Mouse (Mus musculus): ENCODE measurements around the gene Lrpprc.

The Lrpprc gene

GRCm38 (mm10) chr17:84775291-84775690, 15.3 kb downstream of the Lrpprc start:
- in situ Hi-C loops (cut with MboI; ENCODE audit: low sequenced_read_pairs) = no loop called here

DNA sequence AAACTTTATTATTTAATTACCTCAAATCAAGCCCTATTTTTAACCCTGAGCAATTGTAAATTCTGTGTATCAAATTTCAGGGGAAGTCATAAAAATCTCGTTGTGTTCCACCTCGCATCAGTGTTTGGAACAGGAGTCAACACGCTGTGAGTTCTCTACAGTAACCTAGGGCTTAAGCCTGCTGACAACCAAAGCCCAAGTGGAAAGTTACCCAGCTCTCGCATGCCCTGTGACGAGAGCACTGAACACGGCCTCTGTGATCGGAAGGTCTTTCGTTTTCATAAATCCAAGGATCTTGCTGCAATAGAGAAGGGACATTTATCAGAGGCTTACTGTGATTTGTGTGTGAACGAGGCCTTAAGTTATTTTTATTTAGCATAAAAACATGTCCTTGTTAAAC, 18.7 kb downstream of the Lrpprc start:
- in situ Hi-C loops (cut with MboI; ENCODE audit: low sequenced_read_pairs) = no loop called here

- in situ Hi-C loops (cut with MboI; ENCODE audit: low sequenced_read_pairs) = no loop called here
These were observed 31.6 kb downstream of the Lrpprc start for GRCm38 (mm10) chr17:84758971-84759370.

DNA sequence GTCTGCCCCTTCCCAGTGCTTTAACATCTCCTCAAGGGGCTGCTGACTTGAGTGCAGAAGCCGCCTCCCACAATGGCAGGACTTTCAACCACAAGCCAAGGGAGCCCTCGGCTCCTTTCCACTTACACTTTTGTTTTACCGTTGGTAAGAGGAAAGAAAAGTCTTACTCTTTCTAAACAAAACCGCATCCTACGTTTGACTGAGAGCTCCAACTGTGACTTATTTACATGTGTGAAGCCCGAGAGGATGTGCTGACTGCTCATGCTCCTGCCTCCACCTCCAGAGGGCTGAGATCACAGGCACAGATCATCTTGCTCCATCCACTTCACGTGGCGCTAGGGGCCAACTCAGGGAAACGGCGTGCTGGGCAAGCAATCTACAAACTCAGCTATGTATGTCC, 32.2 kb downstream of the Lrpprc start:
- in situ Hi-C loops (cut with MboI; ENCODE audit: low sequenced_read_pairs) = no loop called here

- in situ Hi-C loops (cut with MboI; ENCODE audit: low sequenced_read_pairs) = no loop called here
These were observed 34.5 kb downstream of the Lrpprc start for GRCm38 (mm10) chr17:84756090-84756489.

- in situ Hi-C loops (cut with MboI; ENCODE audit: low sequenced_read_pairs) = no loop called here
These were observed 37.1 kb downstream of the Lrpprc start for GRCm38 (mm10) chr17:84753489-84753888.

DNA sequence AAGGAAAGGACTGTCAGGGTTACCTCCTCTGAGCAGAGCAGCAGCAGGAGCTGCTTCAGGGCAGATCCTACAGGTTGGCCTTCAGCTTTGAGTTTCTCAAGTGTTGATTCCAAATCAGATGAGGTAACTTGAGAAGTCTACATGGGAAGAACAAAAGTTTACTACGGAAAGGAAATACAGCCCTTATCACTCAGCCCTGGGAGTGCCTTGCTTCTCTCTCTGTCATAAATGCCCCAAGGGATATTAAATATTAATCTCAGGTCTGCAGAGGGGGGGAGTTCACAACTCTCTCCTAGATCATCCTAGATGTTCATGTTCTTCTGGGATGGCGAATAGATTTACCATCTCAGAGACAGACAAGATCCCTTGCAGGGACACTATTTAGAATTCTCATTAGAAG, 38.3 kb downstream of the Lrpprc start:
- in situ Hi-C loops (cut with MboI; ENCODE audit: low sequenced_read_pairs) = no loop called here

- in situ Hi-C loops (cut with MboI; ENCODE audit: low sequenced_read_pairs) = no loop called here
These were observed 38.9 kb downstream of the Lrpprc start for GRCm38 (mm10) chr17:84751630-84752191.

DNA sequence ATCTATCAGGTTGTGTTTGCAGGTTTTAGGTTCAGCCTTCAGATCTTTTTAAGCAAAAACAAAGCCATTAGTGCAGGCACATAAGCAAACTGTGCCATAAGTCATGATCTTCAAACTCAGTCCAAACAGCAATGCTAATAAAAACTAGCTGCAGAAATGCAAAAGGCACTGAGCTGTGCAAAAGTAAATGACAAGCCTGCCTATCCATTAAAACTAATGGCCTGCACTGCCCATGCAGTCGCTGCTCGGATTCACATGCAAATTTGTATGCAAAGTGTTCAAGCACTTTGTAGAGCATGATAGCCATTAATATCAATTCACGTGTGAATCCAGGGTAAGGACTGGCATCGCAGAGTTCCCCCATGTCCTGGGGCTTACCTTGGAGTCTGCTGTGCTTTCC, 40.5 kb downstream of the Lrpprc start:
- in situ Hi-C loops (cut with MboI; ENCODE audit: low sequenced_read_pairs) = no loop called here

DNA sequence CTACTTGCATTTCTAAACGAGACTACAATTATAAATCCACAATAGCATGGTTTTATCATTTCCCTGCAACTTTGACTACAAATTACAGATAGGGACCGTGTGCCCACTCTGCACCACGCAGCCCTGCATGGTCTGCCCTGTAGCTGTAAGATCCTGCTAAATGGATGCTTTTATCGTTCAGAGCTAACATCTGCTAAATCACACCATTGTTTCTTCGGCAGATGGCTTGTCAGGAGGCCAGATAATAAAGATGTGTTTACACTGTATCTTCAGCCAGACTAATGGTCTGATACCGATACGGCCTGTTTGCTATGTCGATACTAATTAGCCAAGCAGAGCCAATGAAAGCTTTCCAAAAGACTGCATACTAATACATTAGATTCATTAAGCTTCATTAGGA, 41.3 kb downstream of the Lrpprc start:
- in situ Hi-C loops (cut with MboI; ENCODE audit: low sequenced_read_pairs) = no loop called here

- in situ Hi-C loops (cut with MboI; ENCODE audit: low sequenced_read_pairs) = no loop called here
These were observed 42.4 kb downstream of the Lrpprc start for GRCm38 (mm10) chr17:84748152-84748682.

- in situ Hi-C loops (cut with MboI; ENCODE audit: low sequenced_read_pairs) = no loop called here
These were observed 43.4 kb downstream of the Lrpprc start for GRCm38 (mm10) chr17:84747212-84747611.

DNA sequence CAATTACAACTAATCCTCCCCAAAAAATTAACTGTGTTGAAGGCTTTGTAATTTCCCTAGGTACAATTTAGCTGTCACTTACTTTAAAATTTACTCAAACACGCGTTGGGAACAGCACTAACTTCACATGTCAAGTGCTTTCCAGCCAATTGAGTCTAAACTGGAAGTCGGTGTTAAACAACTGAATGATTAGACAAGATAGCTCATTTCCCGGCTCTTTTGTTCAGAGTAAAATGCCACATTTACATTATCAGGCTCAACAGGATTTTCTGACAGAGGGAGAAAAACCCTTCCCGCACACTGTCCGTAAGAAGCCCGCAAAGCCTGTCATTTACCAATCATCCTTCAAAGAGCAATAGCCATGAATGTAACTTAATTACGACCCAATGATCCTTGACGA, 45.6 kb downstream of the Lrpprc start:
- in situ Hi-C loops (cut with MboI; ENCODE audit: low sequenced_read_pairs) = no loop called here

DNA sequence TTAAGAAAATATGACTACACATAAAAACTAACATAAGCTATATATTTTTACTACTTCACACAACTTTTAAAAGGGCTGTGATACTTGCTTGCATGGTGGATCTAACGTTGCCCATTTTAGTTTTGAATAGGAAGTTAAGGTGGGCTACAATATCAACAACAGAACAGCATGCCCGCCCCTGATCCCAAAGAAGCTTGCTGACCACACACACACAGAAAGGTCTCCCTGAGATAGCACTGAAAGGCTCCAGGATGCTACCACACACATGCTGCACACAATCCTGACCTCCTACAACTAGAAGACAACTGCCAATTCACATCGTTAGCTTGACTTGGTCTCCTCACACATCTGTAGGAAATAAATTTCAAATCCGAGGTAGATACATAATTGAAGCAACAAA, 46.3 kb downstream of the Lrpprc start:
- in situ Hi-C loops (cut with MboI; ENCODE audit: low sequenced_read_pairs) = no loop called here

DNA sequence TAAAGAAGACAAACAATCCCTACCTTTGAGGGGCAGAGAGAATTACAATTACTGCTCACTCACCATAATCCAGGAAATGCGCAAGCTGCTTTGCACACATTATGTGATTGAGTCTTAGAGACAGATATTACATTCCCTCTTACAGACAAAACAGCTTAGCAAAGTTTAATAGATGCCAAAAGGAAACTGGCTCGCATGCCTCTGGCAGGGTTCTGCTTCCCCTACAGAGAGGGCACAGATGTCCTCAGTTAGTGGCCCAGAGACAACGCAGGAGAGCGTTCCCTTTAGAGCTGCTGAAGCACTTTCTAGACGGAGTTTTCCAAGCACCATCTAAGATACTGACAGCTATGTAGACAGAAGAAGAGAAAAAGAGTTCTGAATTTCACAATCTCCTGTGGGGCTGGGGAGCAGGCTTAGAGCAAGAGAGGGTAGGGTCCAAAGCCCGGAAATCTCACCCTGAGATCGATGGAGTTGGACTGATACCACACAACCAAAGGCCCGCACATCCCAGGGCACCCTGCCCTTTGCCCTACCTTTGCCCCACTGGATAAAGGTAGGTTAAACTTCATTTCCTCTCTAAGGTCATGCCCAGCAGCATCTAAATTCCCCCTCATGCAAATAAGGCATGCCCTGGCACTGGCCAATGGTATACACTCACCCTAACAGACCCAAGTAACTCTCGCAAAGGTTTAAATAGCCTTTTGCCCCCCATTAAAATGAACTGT, 52.4 kb downstream of the Lrpprc start:
- in situ Hi-C loops (cut with MboI; ENCODE audit: low sequenced_read_pairs) = no loop called here

DNA sequence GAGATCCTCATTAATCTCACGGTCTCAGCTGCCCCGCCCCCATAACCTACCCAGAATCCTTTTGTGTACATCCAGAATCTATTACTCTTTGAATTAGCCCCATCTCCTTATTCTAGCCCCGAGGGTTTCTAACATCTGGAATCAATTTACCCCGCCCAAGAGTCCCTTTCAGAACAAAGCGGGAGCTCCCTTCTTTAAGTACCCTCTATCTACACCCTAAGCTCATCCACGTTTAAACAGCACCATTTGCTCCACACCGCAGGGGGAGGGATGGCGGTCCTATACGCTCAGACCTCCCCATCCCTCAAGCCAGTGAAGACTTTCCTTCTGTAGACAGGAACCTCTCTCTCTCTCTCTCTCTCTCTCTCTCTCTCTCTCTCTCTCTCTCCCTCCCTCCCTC, 53.9 kb downstream of the Lrpprc start:
- in situ Hi-C loops (cut with MboI; ENCODE audit: low sequenced_read_pairs) = no loop called here

GRCm38 (mm10) chr17:84732612-84733011, 58.0 kb downstream of the Lrpprc start:
- in situ Hi-C loops (cut with MboI; ENCODE audit: low sequenced_read_pairs) = no loop called here

DNA sequence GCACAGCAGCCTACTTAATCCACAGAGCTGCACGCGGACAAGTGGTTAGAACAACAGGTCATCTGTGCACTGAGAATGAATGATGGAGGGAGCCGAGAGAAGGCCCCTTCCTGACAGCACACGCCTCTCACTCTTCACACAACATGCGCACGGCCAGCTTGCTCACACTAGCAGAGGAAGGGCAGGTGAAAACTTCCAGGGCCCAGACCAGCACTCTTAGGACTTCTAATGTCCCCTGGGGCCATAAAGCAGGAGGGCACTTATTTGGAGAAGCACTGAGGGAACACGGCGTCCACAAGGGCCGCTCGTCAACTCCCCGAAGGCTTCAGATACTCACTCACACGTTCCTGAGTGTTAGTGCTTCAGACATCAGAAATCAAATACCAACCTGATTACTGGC, 59.2 kb downstream of the Lrpprc start:
- in situ Hi-C loops (cut with MboI; ENCODE audit: low sequenced_read_pairs) = no loop called here

- in situ Hi-C loops (cut with MboI; ENCODE audit: low sequenced_read_pairs) = no loop called here
These were observed 61.4 kb downstream of the Lrpprc start for GRCm38 (mm10) chr17:84729140-84729539.

DNA sequence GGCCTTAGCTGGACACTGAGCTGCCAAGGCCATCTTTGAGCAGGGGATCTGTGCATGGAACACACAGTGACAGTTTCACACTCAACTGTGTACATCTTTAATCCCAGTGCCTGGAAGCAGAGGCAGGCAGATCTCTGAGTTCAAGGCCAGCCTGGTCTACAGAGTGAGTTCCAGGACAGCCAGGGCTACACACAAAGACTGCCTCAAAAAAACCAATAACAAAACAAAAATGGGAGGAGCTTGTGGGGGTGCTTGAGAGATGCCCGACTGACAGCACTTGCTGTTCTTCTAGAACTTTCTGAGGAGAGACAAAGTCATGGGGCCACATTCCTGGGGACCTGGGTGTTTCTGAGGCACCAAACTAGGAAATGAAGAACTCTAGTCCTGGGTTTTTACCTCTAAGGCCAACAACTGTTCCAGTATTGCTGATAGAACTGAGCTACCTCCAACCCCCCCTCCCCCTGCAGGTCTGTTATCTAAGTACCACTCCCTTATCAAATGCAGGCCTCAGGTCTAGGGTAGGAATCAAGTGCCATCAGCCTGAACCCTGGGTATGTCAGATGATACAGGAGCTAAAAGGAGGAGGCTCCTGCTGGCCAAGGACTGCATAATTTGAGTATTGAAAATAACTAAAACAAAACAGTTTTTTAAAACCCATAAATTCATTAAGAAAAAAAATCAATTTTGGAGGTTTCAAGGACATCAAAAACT, 62.2 kb downstream of the Lrpprc start:
- in situ Hi-C loops (cut with MboI; ENCODE audit: low sequenced_read_pairs) = no loop called here

- in situ Hi-C loops (cut with MboI; ENCODE audit: low sequenced_read_pairs) = no loop called here
These were observed 65.4 kb downstream of the Lrpprc start for GRCm38 (mm10) chr17:84725163-84725562.

GRCm38 (mm10) chr17:84724028-84724427, 66.6 kb downstream of the Lrpprc start:
- in situ Hi-C loops (cut with MboI; ENCODE audit: low sequenced_read_pairs) = no loop called here

Measured in CH12F3 (cell line).